Mouse (Mus musculus) heart, postnatal 0 days (tissue): ENCODE measurements at regions not wholly inside any gene's neighbourhood (a gene's known extent, or its start where the extent isn't known, plus 50 kb on each side); places are given as distances from the start of the nearest gene placed in this dataset.

Experiments
- CTCF ChIP-seq: IDR thresholded peaks from 2 replicates; pipeline ENCODE4 v1.5.1; 2016; ENCODE audit warnings: antibody characterized with exemption, control low read depth, low read depth
- EP300 ChIP-seq: IDR thresholded peaks from 2 replicates; pipeline ENCODE4 v1.6.1; 2016; ENCODE audit warnings: antibody characterized with exemption, low read depth

- TF ChIP-seq CTCF (no peak), EP300 (no peak)
Measured at GRCm38 (mm10) chr15:54167842-54168361, 283.2 kb downstream of the Gm7489 start.
